Mouse (Mus musculus): ENCODE data around the gene Hist2h3c1.

Hist2h3c1 gene

GRCm38 (mm10) chr3:96293368-96293767, 46.9 kb downstream of the Hist2h3c1 start:
- no peak for DNase-seq

- DNase-seq, result no peak
These were observed 47.3 kb downstream of the Hist2h3c1 start, which contains the start of gene Fcgr1 for GRCm38 (mm10) chr3:96293787-96294186. Gene Fcgr1, minus strand, starts transcription at chr3:96293969.

Measured in retina, postnatal 1 day (tissue).